Mouse (Mus musculus): ENCODE data around the gene Mre11a. TPM values are rescaled to one million over a fixed set of nuclear protein-coding genes. Genes with fewer than 3 reads are reported as not detected.

The Mre11a gene
- 1 to 10 TPM; 8.1 to 8.9 TPM for total RNA-seq (2021)
- long read RNA-seq, experiment 1, partial matches to known transcripts, result 2 of 4 reads
- long read RNA-seq, experiment 1, other reads (novel, unspliced or antisense), result 1 of 4 reads
- long read RNA-seq, experiment 2, partial matches to known transcripts, result 0 of 2 reads
- long read RNA-seq, experiment 2, other reads (novel, unspliced or antisense), result 1 of 2 reads

GRCm38 (mm10) chr9:14784039-14785002, at the start of gene Mre11a, which contains the start of gene Ankrd49:
TSS of gene Mre11a (plus strand) at chr9:14784654.
TSS of gene Ankrd49 (minus strand) at chr9:14784856.
- intact Hi-C loops (cut with DNase I), result no loop called here
- DNase-seq, result peak; percentile 87 to 93

GRCm38 (mm10) chr9:14739498-14740150, 44.8 kb upstream of the Mre11a start:
- intact Hi-C loops (cut with DNase I), result no loop called here
- DNase-seq, result no peak

- intact Hi-C loops (cut with DNase I), result no loop called here
These were observed 44.1 kb upstream of the Mre11a start, which contains the start of gene Piwil4 for GRCm38 (mm10) chr9:14740151-14740924. TSS of gene Piwil4 (minus strand) at chr9:14740733.

GRCm38 (mm10) chr9:14750901-14751502, 33.5 kb upstream of the Mre11a start:
- intact Hi-C loops (cut with DNase I), result no loop called here
- DNase-seq, result peak; percentile 18 to 25

More at GRCm38 (mm10) chr9:14740151-14740924, 44.1 kb upstream of the Mre11a start, which contains the start of gene Piwil4:
- no peak for DNase-seq

GRCm38 (mm10) chr9:14751503-14752000, 32.9 kb upstream of the Mre11a start:
- peak; percentile 24 to 25 for DNase-seq
- intact Hi-C loops (cut with DNase I), result no loop called here

- intact Hi-C loops (cut with DNase I), result no loop called here
- DNase-seq, result peak; percentile 68 to 69
These were observed 32.4 kb upstream of the Mre11a start, which contains the start of gene Fut4 for GRCm38 (mm10) chr9:14752001-14752522. TSS of gene Fut4 (minus strand) at chr9:14752393.

- DNase-seq, result no peak
- intact Hi-C loops (cut with DNase I), result no loop called here
These were observed 30.5 kb upstream of the Mre11a start for GRCm38 (mm10) chr9:14753947-14754346.

GRCm38 (mm10) chr9:14754469-14754868, 30.0 kb upstream of the Mre11a start:
- no peak for DNase-seq
- intact Hi-C loops (cut with DNase I), result no loop called here

- no peak for DNase-seq
These were observed 25.9 kb upstream of the Mre11a start for GRCm38 (mm10) chr9:14758590-14758989.

GRCm38 (mm10) chr9:14759261-14759660, 25.2 kb upstream of the Mre11a start:
- DNase-seq, result no peak
- intact Hi-C loops (cut with DNase I), result no loop called here

More at GRCm38 (mm10) chr9:14758590-14758989, 25.9 kb upstream of the Mre11a start:
- intact Hi-C loops (cut with DNase I), result no loop called here

GRCm38 (mm10) chr9:14764765-14765164, 19.7 kb upstream of the Mre11a start:
- DNase-seq, result peak; percentile 42 to 63
- intact Hi-C loops (cut with DNase I), result loop anchor here (5.0 kb wide), 2 partner anchors 67 to 242 kb away; no protein-coding TSS in a partner anchor

GRCm38 (mm10) chr9:14769811-14770210, 14.6 kb upstream of the Mre11a start:
- intact Hi-C loops (cut with DNase I), result loop anchor here (5.0 kb wide), 2 partner anchors 73 to 442 kb away; no protein-coding TSS in a partner anchor
- DNase-seq, result no peak

GRCm38 (mm10) chr9:14770803-14771471, 13.5 kb upstream of the Mre11a start, which contains the start of gene 1700012B09Rik:
TSS of gene 1700012B09Rik (minus strand) at chr9:14771030.
- intact Hi-C loops (cut with DNase I), result loop anchor here (5.0 kb wide), 1 partner anchor 441 kb away; no protein-coding TSS in a partner anchor
- no peak for DNase-seq

- intact Hi-C loops (cut with DNase I), result loop anchor here (2.0 to 5.0 kb wide), 2 partner anchors 243 to 440 kb away; no protein-coding TSS in a partner anchor
- DNase-seq, result no peak
These were observed 12.4 kb upstream of the Mre11a start for GRCm38 (mm10) chr9:14772074-14772473.

GRCm38 (mm10) chr9:14773813-14774212, 10.6 kb upstream of the Mre11a start:
- intact Hi-C loops (cut with DNase I), result loop anchor here (2.0 to 5.0 kb wide), 2 partner anchors 241 to 438 kb away; no protein-coding TSS in a partner anchor

GRCm38 (mm10) chr9:14778341-14778740, 6.1 kb upstream of the Mre11a start:
- DNase-seq, result no peak
- intact Hi-C loops (cut with DNase I), result no loop called here

More at GRCm38 (mm10) chr9:14773813-14774212, 10.6 kb upstream of the Mre11a start:
- no peak for DNase-seq

GRCm38 (mm10) chr9:14787356-14787755, 2.9 kb downstream of the Mre11a start:
- no peak for DNase-seq
- intact Hi-C loops (cut with DNase I), result no loop called here

GRCm38 (mm10) chr9:14805714-14806113, 21.3 kb downstream of the Mre11a start:
- intact Hi-C loops (cut with DNase I), result no loop called here

More at GRCm38 (mm10) chr9:14805714-14806113, 21.3 kb downstream of the Mre11a start:
- no peak for DNase-seq

Measured in heart, postnatal 14 days (tissue).